ENCODE assay signal across 22 mouse cellular contexts in the genomic region with DNA sequence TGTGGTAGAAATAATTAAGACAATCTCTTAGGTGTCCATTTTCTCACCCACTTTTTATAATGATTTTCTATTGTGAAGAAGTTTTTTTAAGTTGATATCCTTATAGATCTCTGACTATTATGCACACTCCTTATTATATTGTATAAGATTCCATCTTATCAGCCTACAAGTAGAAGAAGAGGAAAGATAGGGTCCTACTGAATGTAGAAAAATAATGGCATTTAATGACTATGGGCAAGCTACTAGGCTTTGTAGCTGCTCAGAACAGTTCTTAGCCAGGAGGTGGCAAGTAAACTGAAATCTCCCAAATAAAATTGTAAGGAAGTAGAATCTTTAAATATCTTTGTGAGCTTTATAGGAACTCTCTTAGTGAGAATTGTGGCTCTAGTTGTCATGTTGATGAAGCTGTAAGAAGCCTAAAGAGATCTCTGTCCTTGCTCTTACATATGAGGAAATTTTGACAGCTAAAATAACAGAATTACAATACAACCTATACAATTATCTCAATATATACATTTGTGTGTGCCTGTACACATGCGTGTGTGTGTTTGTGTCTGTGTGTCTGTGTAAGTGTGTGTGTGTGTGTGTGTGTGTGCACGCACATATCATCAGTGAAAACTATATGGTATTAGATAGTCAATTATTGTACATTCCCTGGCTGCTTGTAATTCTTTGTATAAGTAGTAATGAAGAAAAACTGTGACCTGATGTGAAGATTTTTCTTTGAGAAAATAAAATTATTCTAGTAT.
DNase-seq lines count a peak whose midpoint lies in the region; ATAC-seq lines count a peak whose summit lies in the region.
"Had no signal": no experiment of that assay in that cellular context is flagged by ENCODE, and none has a peak within 500 bp of the region (broad histone marks: within the 10 kb centered on the region; RNA-seq: fewer than 3 reads in every experiment).

No protein-coding gene starts in this region.

- H3K27me3 ChIP-seq in hindbrain, embryonic 12.5 days, result no peaks in the 10 kb centered on the region
- H3K27me3 ChIP-seq in hindbrain, embryonic 16.5 days (replicated peaks; ENCODE audit: control insufficient read depth, insufficient read depth, low read length), result no peaks in the 10 kb centered on the region
- H3K27me3 ChIP-seq in midbrain, embryonic 13.5 days, result no peaks in the 10 kb centered on the region
- H3K27me3 ChIP-seq in midbrain, embryonic 11.5 days (ENCODE audit: control insufficient read depth, insufficient read depth, low read length), result no peaks in the 10 kb centered on the region
- H3K27me3 ChIP-seq: forebrain, embryonic 12.5 days; limb, embryonic 12.5 days; lung, embryonic 15.5 days; neural tube, embryonic 13.5 days had no signal

- no peak overlapping the region for H3K4me2 ChIP-seq in hindbrain, embryonic 12.5 days (replicated peaks)
- H3K4me2 ChIP-seq in hindbrain, embryonic 16.5 days (ENCODE audit: low read length), result no peak overlapping the region
- H3K4me2 ChIP-seq in midbrain, embryonic 13.5 days (replicated peaks), result no peak overlapping the region
- H3K4me2 ChIP-seq in midbrain, embryonic 11.5 days, result no peak overlapping the region
- H3K4me2 ChIP-seq: forebrain, embryonic 12.5 days; limb, embryonic 12.5 days; lung, embryonic 15.5 days; neural tube, embryonic 13.5 days had no signal

- H3K4me3 ChIP-seq in hindbrain, embryonic 12.5 days, result no peak overlapping the region
- no peak overlapping the region for H3K4me3 ChIP-seq in hindbrain, embryonic 16.5 days (ENCODE audit: low read length)
- no peak overlapping the region for H3K4me3 ChIP-seq in midbrain, embryonic 13.5 days (replicated peaks)
- no peak overlapping the region for H3K4me3 ChIP-seq in midbrain, embryonic 11.5 days (ENCODE audit: low read depth, low read length)
- H3K4me3 ChIP-seq: forebrain, embryonic 12.5 days; limb, embryonic 12.5 days; lung, embryonic 15.5 days; neural tube, embryonic 13.5 days had no signal

- H3K9ac ChIP-seq in hindbrain, embryonic 12.5 days, result no peak overlapping the region
- no peak overlapping the region for H3K9ac ChIP-seq in hindbrain, embryonic 16.5 days (ENCODE audit: low read depth, low read length)
- no peak overlapping the region for H3K9ac ChIP-seq in midbrain, embryonic 13.5 days (replicated peaks)
- H3K9ac ChIP-seq in midbrain, embryonic 11.5 days (ENCODE audit: low read length), result no peak overlapping the region
- H3K9ac ChIP-seq: forebrain, embryonic 12.5 days; forebrain, postnatal 0 days; limb, embryonic 12.5 days; liver, embryonic 14.5 days; lung, embryonic 15.5 days; neural tube, embryonic 13.5 days had no signal

- WGBS in hindbrain, embryonic 12.5 days, result 42% methylated on average over 2 of the region's 2 CpGs
- WGBS in hindbrain, embryonic 16.5 days, result 50% methylated on average over 2 of the region's 2 CpGs
- WGBS in midbrain, embryonic 13.5 days, result 41% methylated on average over 2 of the region's 2 CpGs
- WGBS in midbrain, embryonic 11.5 days, result 44% methylated on average over 2 of the region's 2 CpGs

- H3K36me3 ChIP-seq in hindbrain, embryonic 12.5 days, result no peaks in the 10 kb centered on the region
- H3K36me3 ChIP-seq in hindbrain, embryonic 16.5 days (ENCODE audit: control insufficient read depth, insufficient read depth, low read length), result no peaks in the 10 kb centered on the region
- no peaks in the 10 kb centered on the region for H3K36me3 ChIP-seq in midbrain, embryonic 13.5 days
- no peaks in the 10 kb centered on the region for H3K36me3 ChIP-seq in midbrain, embryonic 11.5 days (ENCODE audit: control insufficient read depth, insufficient read depth, low read length)
- H3K36me3 ChIP-seq: forebrain, embryonic 12.5 days; limb, embryonic 12.5 days; lung, embryonic 15.5 days; neural tube, embryonic 13.5 days had no signal

- peak; percentile 41; the same call in 1 of the 2 replicates for ATAC-seq in hindbrain, embryonic 12.5 days (ENCODE audit: low FRiP score)
- no peak for ATAC-seq in hindbrain, embryonic 16.5 days
- peak; percentile 66; the same call in 1 of the 2 replicates for ATAC-seq in midbrain, embryonic 13.5 days
- no peak for ATAC-seq in midbrain, embryonic 11.5 days (ENCODE audit: low FRiP score)
- ATAC-seq in erythroblast, adult 5-6 weeks (replicated peaks; ENCODE audit: low FRiP score, poor library complexity, severe bottlenecking), result peak; percentile 54; the same call in 1 of the 2 replicates
- 0 out of 2 replicates have a peak, but pooled peaks have one; percentile 23 for ATAC-seq in megakaryocyte-erythroid progenitor cell, adult 5-6 weeks (replicated peaks; ENCODE audit: low FRiP score, low TSS enrichment, poor library complexity, severe bottlenecking)
- ATAC-seq: forebrain, postnatal 0 days had no signal

- no peaks in the 10 kb centered on the region for H3K4me1 ChIP-seq in hindbrain, embryonic 12.5 days
- H3K4me1 ChIP-seq in hindbrain, embryonic 16.5 days (ENCODE audit: control insufficient read depth, insufficient read depth, low read depth, low read length), result no peaks in the 10 kb centered on the region
- H3K4me1 ChIP-seq in midbrain, embryonic 13.5 days (replicated peaks), result no peaks in the 10 kb centered on the region
- no peaks in the 10 kb centered on the region for H3K4me1 ChIP-seq in midbrain, embryonic 11.5 days (ENCODE audit: control insufficient read depth, insufficient read depth, low read length)
- H3K4me1 ChIP-seq: forebrain, embryonic 12.5 days; limb, embryonic 12.5 days; lung, embryonic 15.5 days; neural tube, embryonic 13.5 days had no signal

- H3K9me3 ChIP-seq in hindbrain, embryonic 12.5 days (replicated peaks), result peaks cover 31% of the 10 kb centered on the region
- H3K9me3 ChIP-seq in hindbrain, embryonic 16.5 days (ENCODE audit: control insufficient read depth, low read length), result peaks cover 31% of the 10 kb centered on the region
- peaks cover 40% of the 10 kb centered on the region for H3K9me3 ChIP-seq in midbrain, embryonic 13.5 days
- peaks cover 17% of the 10 kb centered on the region for H3K9me3 ChIP-seq in midbrain, embryonic 11.5 days (ENCODE audit: control insufficient read depth, low read length)

- H3K27ac ChIP-seq in hindbrain, embryonic 12.5 days, result no peak overlapping the region
- H3K27ac ChIP-seq in hindbrain, embryonic 16.5 days (ENCODE audit: low read depth, low read length), result no peak overlapping the region
- H3K27ac ChIP-seq in midbrain, embryonic 13.5 days, result no peak overlapping the region
- H3K27ac ChIP-seq in midbrain, embryonic 11.5 days (ENCODE audit: low read depth, low read length), result no peak overlapping the region
- H3K27ac ChIP-seq: forebrain, embryonic 12.5 days; limb, embryonic 12.5 days; liver, embryonic 14.5 days; lung, embryonic 15.5 days; neural tube, embryonic 13.5 days had no signal

- DNase-seq in midbrain, embryonic 11.5 days (ENCODE audit: low spot score, missing footprints), result no peak
- no peak for DNase-seq in layer of hippocampus, adult 11-12 months (ENCODE audit: low spot score)
- DNase-seq: adrenal gland, adult 8-10 months; B cell, adult 2 months; cerebellum, adult 2 months; cerebellum, postnatal 14 days; forebrain, postnatal 0 days; kidney, adult 8-10 months; kidney, postnatal 10 days; midbrain, embryonic 14.5 days; thymus, adult 2 months; thymus, postnatal 4 days had no signal

Comparison
In these comparisons a context has a peak if more than half of its experiments do, and no peak if none do; other contexts are left out.
1. ATAC-seq: peak in hindbrain, embryonic 12.5 days (single experiment), midbrain, embryonic 13.5 days (single experiment), erythroblast, adult 5-6 weeks (single experiment) and megakaryocyte-erythroid progenitor cell, adult 5-6 weeks (single experiment); none in hindbrain, embryonic 16.5 days (single experiment) and midbrain, embryonic 11.5 days (single experiment).